Mouse (Mus musculus): Measurements from ENCODE around the gene Pagr1b. TPM values are rescaled to one million over a fixed set of nuclear protein-coding genes. Genes with fewer than 3 reads are reported as not detected.

The Pagr1b gene
- polyA plus RNA-seq, 1 experiment from 2014 or later, result not detected

GRCm38 (mm10) chr7:127016486-127016938 is 228 bp upstream of the Pagr1b start:
- Histone ChIP-seq H3K4me1 (ENCODE audit: control insufficient read depth, insufficient read depth, low read length) (peaks cover 31% of the 10 kb centered on the region), H3K9ac (ENCODE audit: low read length) (peak overlapping the region; percentile 85), H3K4me3 (ENCODE audit: low read depth, low read length) (peak overlapping the region; percentile 80), H3K36me3 (ENCODE audit: control insufficient read depth, insufficient read depth, low read length) (0 out of 2 replicates have a peak, but pooled peaks cover 4% of the 10 kb centered on the region), H3K4me2 (peak overlapping the region; percentile 94), H3K9me3 (ENCODE audit: control insufficient read depth, low read length) (no peaks in the 10 kb centered on the region), H3K27ac (ENCODE audit: low read depth, low read length) (peak overlapping the region; percentile 93), H3K27me3 (ENCODE audit: control insufficient read depth, insufficient read depth, low read length) (no peaks in the 10 kb centered on the region)
- WGBS, result 0% methylated on average over 22 of the region's 22 CpGs
- no peak for DNase-seq (ENCODE audit: low spot score, missing footprints)
- ATAC-seq (ENCODE audit: low FRiP score), result peak; percentile 20

GRCm38 (mm10) chr7:127016081-127016480 is 203 bp downstream of the Pagr1b start:
- Histone ChIP-seq H3K27me3 (ENCODE audit: control insufficient read depth, insufficient read depth, low read length) (no peaks in the 10 kb centered on the region), H3K9ac (ENCODE audit: low read length) (peak overlapping the region; percentile 85), H3K27ac (ENCODE audit: low read depth, low read length) (peak overlapping the region; percentile 93), H3K4me2 (peak overlapping the region; percentile 94), H3K4me1 (ENCODE audit: control insufficient read depth, insufficient read depth, low read length) (peaks cover 26% of the 10 kb centered on the region), H3K36me3 (ENCODE audit: control insufficient read depth, insufficient read depth, low read length) (0 out of 2 replicates have a peak, but pooled peaks cover 4% of the 10 kb centered on the region), H3K9me3 (ENCODE audit: control insufficient read depth, low read length) (no peaks in the 10 kb centered on the region), H3K4me3 (ENCODE audit: low read depth, low read length) (peak overlapping the region; percentile 80)
- 1% methylated on average over 10 of the region's 10 CpGs for WGBS
- DNase-seq (ENCODE audit: low spot score, missing footprints), result peak; percentile 88
- ATAC-seq (ENCODE audit: low FRiP score), result peak; percentile 30

- Histone ChIP-seq H3K4me1 (ENCODE audit: control insufficient read depth, insufficient read depth, low read length) (peaks cover 16% of the 10 kb centered on the region), H3K4me2 (no peak overlapping the region), H3K36me3 (ENCODE audit: control insufficient read depth, insufficient read depth, low read length) (0 out of 2 replicates have a peak, but pooled peaks cover 4% of the 10 kb centered on the region), H3K4me3 (ENCODE audit: low read depth, low read length) (no peak overlapping the region), H3K27ac (ENCODE audit: low read depth, low read length) (no peak overlapping the region), H3K9me3 (ENCODE audit: control insufficient read depth, low read length) (no peaks in the 10 kb centered on the region), H3K9ac (ENCODE audit: low read length) (no peak overlapping the region), H3K27me3 (ENCODE audit: control insufficient read depth, insufficient read depth, low read length) (no peaks in the 10 kb centered on the region)
- no peak for ATAC-seq (ENCODE audit: low FRiP score)
- no peak for DNase-seq (ENCODE audit: low spot score, missing footprints)
- WGBS, result 97% methylated on average over 12 of the region's 12 CpGs
Measured at GRCm38 (mm10) chr7:127014993-127015392, 1.3 kb downstream of the Pagr1b start.

GRCm38 (mm10) chr7:127014320-127014719 is 2.0 kb downstream of the Pagr1b start, which contains the start of gene Mvp:
Gene Mvp (minus strand): TSS chr7:127014621.
- H3K4me2 ChIP-seq, result peak within 1 kb of the TSS; percentile 94
- 74% methylated on average over 11 of the region's 11 CpGs for WGBS
- H3K4me3 ChIP-seq (ENCODE audit: low read depth, low read length), result peak within 1 kb of the TSS; percentile 80
- no peaks in the 10 kb centered on the region for H3K27me3 ChIP-seq (ENCODE audit: control insufficient read depth, insufficient read depth, low read length)
- DNase-seq (ENCODE audit: low spot score, missing footprints), result no peak
- no peak for ATAC-seq (ENCODE audit: low FRiP score)
- H3K27ac ChIP-seq (ENCODE audit: low read depth, low read length), result no peak within 1 kb of the TSS
- H3K9ac ChIP-seq (ENCODE audit: low read length), result no peak within 1 kb of the TSS
- peaks cover 13% of the 10 kb centered on the region for H3K4me1 ChIP-seq (ENCODE audit: control insufficient read depth, insufficient read depth, low read length)
- no peaks in the 10 kb centered on the region for H3K9me3 ChIP-seq (ENCODE audit: control insufficient read depth, low read length)
- 0 out of 2 replicates have a peak, but pooled peaks cover 4% of the 10 kb centered on the region for H3K36me3 ChIP-seq (ENCODE audit: control insufficient read depth, insufficient read depth, low read length)

GRCm38 (mm10) chr7:127013385-127013784 is 2.9 kb downstream of the Pagr1b start:
- 0 out of 2 replicates have a peak, but pooled peaks cover 4% of the 10 kb centered on the region for H3K36me3 ChIP-seq (ENCODE audit: control insufficient read depth, insufficient read depth, low read length)
- no peak for ATAC-seq (ENCODE audit: low FRiP score)

GRCm38 (mm10) chr7:127012845-127013244 is 3.4 kb downstream of the Pagr1b start:
- Histone ChIP-seq H3K4me2 (no peak overlapping the region), H3K36me3 (ENCODE audit: control insufficient read depth, insufficient read depth, low read length) (0 out of 2 replicates have a peak, but pooled peaks cover 4% of the 10 kb centered on the region), H3K27ac (ENCODE audit: low read depth, low read length) (no peak overlapping the region), H3K4me1 (ENCODE audit: control insufficient read depth, insufficient read depth, low read length) (peaks cover 9% of the 10 kb centered on the region), H3K27me3 (ENCODE audit: control insufficient read depth, insufficient read depth, low read length) (no peaks in the 10 kb centered on the region), H3K9ac (ENCODE audit: low read length) (no peak overlapping the region), H3K9me3 (ENCODE audit: control insufficient read depth, low read length) (no peaks in the 10 kb centered on the region), H3K4me3 (ENCODE audit: low read depth, low read length) (no peak overlapping the region)
- ATAC-seq (ENCODE audit: low FRiP score) (no peak), DNase-seq (ENCODE audit: low spot score, missing footprints) (no peak)
- WGBS, result 97% methylated on average over 10 of the region's 10 CpGs

More at GRCm38 (mm10) chr7:127013385-127013784, 2.9 kb downstream of the Pagr1b start:
- H3K4me2 ChIP-seq, result no peak overlapping the region
- H3K4me3 ChIP-seq (ENCODE audit: low read depth, low read length), result no peak overlapping the region
- no peaks in the 10 kb centered on the region for H3K9me3 ChIP-seq (ENCODE audit: control insufficient read depth, low read length)
- peaks cover 9% of the 10 kb centered on the region for H3K4me1 ChIP-seq (ENCODE audit: control insufficient read depth, insufficient read depth, low read length)
- no peak overlapping the region for H3K9ac ChIP-seq (ENCODE audit: low read length)
- no peak overlapping the region for H3K27ac ChIP-seq (ENCODE audit: low read depth, low read length)
- no peaks in the 10 kb centered on the region for H3K27me3 ChIP-seq (ENCODE audit: control insufficient read depth, insufficient read depth, low read length)
- 93% methylated on average over 6 of the region's 6 CpGs for WGBS
- DNase-seq (ENCODE audit: low spot score, missing footprints), result no peak

- WGBS, result 88% methylated on average over 6 of the region's 6 CpGs
- Histone ChIP-seq H3K27ac (ENCODE audit: low read depth, low read length) (no peak overlapping the region), H3K4me2 (no peak overlapping the region), H3K27me3 (ENCODE audit: control insufficient read depth, insufficient read depth, low read length) (no peaks in the 10 kb centered on the region), H3K36me3 (ENCODE audit: control insufficient read depth, insufficient read depth, low read length) (0 out of 2 replicates have a peak, but pooled peaks cover 4% of the 10 kb centered on the region), H3K4me1 (ENCODE audit: control insufficient read depth, insufficient read depth, low read length) (peaks cover 9% of the 10 kb centered on the region), H3K9me3 (ENCODE audit: control insufficient read depth, low read length) (no peaks in the 10 kb centered on the region), H3K9ac (ENCODE audit: low read length) (no peak overlapping the region), H3K4me3 (ENCODE audit: low read depth, low read length) (no peak overlapping the region)
- DNase-seq (ENCODE audit: low spot score, missing footprints) (no peak), ATAC-seq (ENCODE audit: low FRiP score) (no peak)
Measured at GRCm38 (mm10) chr7:127012374-127012773, 3.9 kb downstream of the Pagr1b start.

- Histone ChIP-seq H3K27ac (ENCODE audit: low read depth, low read length) (no peak overlapping the region), H3K4me1 (ENCODE audit: control insufficient read depth, insufficient read depth, low read length) (peaks cover 9% of the 10 kb centered on the region), H3K9ac (ENCODE audit: low read length) (no peak overlapping the region), H3K4me2 (no peak overlapping the region), H3K9me3 (ENCODE audit: control insufficient read depth, low read length) (no peaks in the 10 kb centered on the region), H3K4me3 (ENCODE audit: low read depth, low read length) (no peak overlapping the region), H3K36me3 (ENCODE audit: control insufficient read depth, insufficient read depth, low read length) (0 out of 2 replicates have a peak, but pooled peaks cover 4% of the 10 kb centered on the region), H3K27me3 (ENCODE audit: control insufficient read depth, insufficient read depth, low read length) (no peaks in the 10 kb centered on the region)
- DNase-seq (ENCODE audit: low spot score, missing footprints) (no peak), ATAC-seq (ENCODE audit: low FRiP score) (no peak)
- WGBS, result 73% methylated on average over 2 of the region's 2 CpGs
Measured at GRCm38 (mm10) chr7:127011717-127012116, 4.6 kb downstream of the Pagr1b start.

- peaks cover 9% of the 10 kb centered on the region for H3K4me1 ChIP-seq (ENCODE audit: control insufficient read depth, insufficient read depth, low read length)
- H3K4me2 ChIP-seq, result no peak overlapping the region
- ATAC-seq (ENCODE audit: low FRiP score), result no peak
- H3K36me3 ChIP-seq (ENCODE audit: control insufficient read depth, insufficient read depth, low read length), result 0 out of 2 replicates have a peak, but pooled peaks cover 4% of the 10 kb centered on the region
- H3K27ac ChIP-seq (ENCODE audit: low read depth, low read length), result no peak overlapping the region
- no peak overlapping the region for H3K4me3 ChIP-seq (ENCODE audit: low read depth, low read length)
- no peaks in the 10 kb centered on the region for H3K27me3 ChIP-seq (ENCODE audit: control insufficient read depth, insufficient read depth, low read length)
- DNase-seq (ENCODE audit: low spot score, missing footprints), result no peak
- no peak overlapping the region for H3K9ac ChIP-seq (ENCODE audit: low read length)
- WGBS, result 91% methylated on average over 2 of the region's 2 CpGs
- H3K9me3 ChIP-seq (ENCODE audit: control insufficient read depth, low read length), result no peaks in the 10 kb centered on the region
Measured at GRCm38 (mm10) chr7:127011051-127011450, 5.2 kb downstream of the Pagr1b start.
